Mouse (Mus musculus): ENCODE data around the gene Ddx31. TPM values are rescaled to one million over a fixed set of nuclear protein-coding genes. Genes with fewer than 3 reads are reported as not detected.

Ddx31 gene
- polyA plus RNA-seq, 1 experiment, result 7.0 TPM

DNA sequence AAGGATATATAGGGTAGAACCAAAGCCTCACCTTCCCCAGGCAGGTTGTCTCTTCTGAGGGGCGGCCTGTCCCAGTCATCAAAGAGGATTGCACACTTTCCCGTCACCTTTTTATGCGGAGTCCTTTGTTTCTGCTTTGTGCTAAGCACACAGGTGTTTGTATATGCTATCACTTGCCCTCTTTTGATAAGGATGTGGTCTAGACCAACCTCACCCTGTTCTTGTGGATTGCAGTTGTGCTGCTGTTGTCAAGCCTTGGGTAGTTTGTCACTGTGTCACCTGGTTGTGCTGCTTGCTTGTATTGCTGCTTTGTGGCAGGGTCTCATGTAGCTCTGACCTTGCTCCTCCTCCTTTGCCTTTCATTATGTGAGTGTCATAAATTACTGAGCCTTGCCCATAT lies 12.4 kb downstream of the Ddx31 start:
- WGBS, result 82% methylated on average over 3 of the region's 3 CpGs
- no peak for TF ChIP-seq CTCF (IDR thresholded peaks at IDR 0.05; ENCODE audit: control insufficient read depth, insufficient read depth, low read length)
- no peak for TF ChIP-seq POLR2A (IDR thresholded peaks at IDR 0.05; ENCODE audit: borderline replicate concordance, control insufficient read depth, low read depth, low read length)
- Histone ChIP-seq H3K27ac (ENCODE audit: control insufficient read depth, insufficient read depth, low read depth, low read length, poor library complexity) (no peak overlapping the region), H3K4me3 (replicated peaks; ENCODE audit: control insufficient read depth, low read depth, low read length) (no peak overlapping the region), H3K4me1 (ENCODE audit: control insufficient read depth, insufficient read depth, low read length) (no peaks in the 10 kb centered on the region)

- no peaks in the 10 kb centered on the region for H3K4me1 ChIP-seq (ENCODE audit: control insufficient read depth, insufficient read depth, low read length)
- 78% methylated on average over 2 of the region's 2 CpGs for WGBS
- H3K4me3 ChIP-seq (replicated peaks; ENCODE audit: control insufficient read depth, low read depth, low read length), result no peak overlapping the region
- H3K27ac ChIP-seq (ENCODE audit: control insufficient read depth, insufficient read depth, low read depth, low read length, poor library complexity), result no peak overlapping the region
- TF ChIP-seq CTCF (IDR thresholded peaks at IDR 0.05; ENCODE audit: control insufficient read depth, insufficient read depth, low read length) (no peak), POLR2A (IDR thresholded peaks at IDR 0.05; ENCODE audit: borderline replicate concordance, control insufficient read depth, low read depth, low read length) (no peak)
Measured at GRCm38 (mm10) chr2:28855773-28856172, 15.6 kb downstream of the Ddx31 start.

DNA sequence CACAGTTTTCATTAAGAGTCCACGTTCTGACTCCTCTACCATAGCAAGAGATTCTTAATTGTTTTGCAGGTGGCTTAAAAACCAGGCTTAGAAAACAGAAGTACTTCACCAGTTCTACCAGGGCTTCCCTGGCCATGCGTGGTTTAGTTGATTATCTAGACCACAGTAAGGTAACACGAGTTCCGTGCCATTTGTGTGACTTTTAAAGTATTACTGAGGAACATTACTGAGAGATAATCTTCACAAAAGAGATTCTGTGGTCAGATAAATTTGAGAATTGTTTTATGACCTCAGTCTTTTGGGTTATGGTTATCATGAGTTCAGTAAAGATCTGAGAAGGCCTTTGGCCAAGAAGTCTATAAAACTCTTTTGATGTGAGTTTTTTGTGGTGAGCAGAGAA lies 19.1 kb downstream of the Ddx31 start:
- 67% methylated on average over 4 of the region's 4 CpGs for WGBS
- TF ChIP-seq CTCF (IDR thresholded peaks at IDR 0.05; ENCODE audit: control insufficient read depth, insufficient read depth, low read length) (no peak), POLR2A (IDR thresholded peaks at IDR 0.05; ENCODE audit: borderline replicate concordance, control insufficient read depth, low read depth, low read length) (no peak)
- Histone ChIP-seq H3K4me1 (ENCODE audit: control insufficient read depth, insufficient read depth, low read length) (peaks cover 3% of the 10 kb centered on the region), H3K27ac (ENCODE audit: control insufficient read depth, insufficient read depth, low read depth, low read length, poor library complexity) (no peak overlapping the region), H3K4me3 (replicated peaks; ENCODE audit: control insufficient read depth, low read depth, low read length) (no peak overlapping the region)

- TF ChIP-seq POLR2A (IDR thresholded peaks at IDR 0.05; ENCODE audit: borderline replicate concordance, control insufficient read depth, low read depth, low read length), result no peak
- no peak for TF ChIP-seq CTCF (IDR thresholded peaks at IDR 0.05; ENCODE audit: control insufficient read depth, insufficient read depth, low read length)
- Histone ChIP-seq H3K27ac (ENCODE audit: control insufficient read depth, insufficient read depth, low read depth, low read length, poor library complexity) (no peak overlapping the region), H3K4me1 (ENCODE audit: control insufficient read depth, insufficient read depth, low read length) (peaks cover 3% of the 10 kb centered on the region), H3K4me3 (replicated peaks; ENCODE audit: control insufficient read depth, low read depth, low read length) (no peak overlapping the region)
- 88% methylated on average over 8 of the region's 8 CpGs for WGBS
Measured at GRCm38 (mm10) chr2:28860678-28861423, 20.6 kb downstream of the Ddx31 start.

DNA sequence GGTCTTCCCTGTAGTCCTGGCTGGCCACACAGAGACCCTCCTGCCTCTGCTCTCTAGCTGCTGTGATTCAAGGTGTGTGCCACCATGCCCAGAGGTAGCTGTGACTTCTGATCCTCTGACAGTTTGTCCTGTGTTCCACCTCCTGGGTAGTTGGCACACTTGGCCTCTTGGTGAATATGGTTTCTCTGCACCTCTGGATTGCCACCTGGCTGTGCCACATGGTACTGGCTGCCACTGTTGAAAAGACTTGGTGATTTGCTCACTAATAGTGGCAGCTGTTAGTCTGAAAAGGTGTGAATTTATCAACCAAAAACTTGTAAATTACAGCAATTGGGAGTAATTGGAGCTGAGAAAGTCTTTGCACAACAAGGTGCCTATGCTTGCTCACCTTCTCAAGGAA lies 23.7 kb downstream of the Ddx31 start:
- Histone ChIP-seq H3K4me3 (replicated peaks; ENCODE audit: control insufficient read depth, low read depth, low read length) (no peak overlapping the region), H3K27ac (ENCODE audit: control insufficient read depth, insufficient read depth, low read depth, low read length, poor library complexity) (peak overlapping the region; percentile 29; the same call in 1 of the 2 replicates), H3K4me1 (ENCODE audit: control insufficient read depth, insufficient read depth, low read length) (peaks cover 3% of the 10 kb centered on the region)
- TF ChIP-seq CTCF (IDR thresholded peaks at IDR 0.05; ENCODE audit: control insufficient read depth, insufficient read depth, low read length), result peak; percentile 29
- TF ChIP-seq POLR2A (IDR thresholded peaks at IDR 0.05; ENCODE audit: borderline replicate concordance, control insufficient read depth, low read depth, low read length), result no peak

DNA sequence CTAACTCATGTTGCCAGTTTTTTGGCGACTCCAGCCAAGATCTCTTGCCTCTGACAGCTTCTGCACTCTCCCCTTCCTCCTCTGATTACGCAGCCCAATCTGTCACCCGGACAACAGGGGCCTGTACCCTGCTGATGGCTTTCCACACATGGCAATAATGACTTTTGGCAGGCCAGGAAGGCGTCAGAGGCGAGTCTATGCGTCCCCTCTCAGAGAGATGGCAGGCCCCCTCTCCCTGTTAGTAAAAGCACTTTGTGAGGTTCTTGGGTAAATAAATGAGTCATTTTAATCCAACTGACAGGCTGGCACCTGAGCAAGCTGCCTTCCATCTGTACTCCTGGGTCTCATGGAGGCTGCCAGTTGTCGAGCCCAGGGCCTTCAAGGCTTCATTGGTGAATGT lies 27.3 kb downstream of the Ddx31 start:
- TF ChIP-seq POLR2A (IDR thresholded peaks at IDR 0.05; ENCODE audit: borderline replicate concordance, control insufficient read depth, low read depth, low read length), result no peak
- TF ChIP-seq CTCF (IDR thresholded peaks at IDR 0.05; ENCODE audit: control insufficient read depth, insufficient read depth, low read length), result no peak
- no peak overlapping the region for H3K27ac ChIP-seq (ENCODE audit: control insufficient read depth, insufficient read depth, low read depth, low read length, poor library complexity)
- WGBS, result 81% methylated on average over 7 of the region's 7 CpGs
- H3K4me3 ChIP-seq (replicated peaks; ENCODE audit: control insufficient read depth, low read depth, low read length), result no peak overlapping the region
- H3K4me1 ChIP-seq (ENCODE audit: control insufficient read depth, insufficient read depth, low read length), result peaks cover 3% of the 10 kb centered on the region

DNA sequence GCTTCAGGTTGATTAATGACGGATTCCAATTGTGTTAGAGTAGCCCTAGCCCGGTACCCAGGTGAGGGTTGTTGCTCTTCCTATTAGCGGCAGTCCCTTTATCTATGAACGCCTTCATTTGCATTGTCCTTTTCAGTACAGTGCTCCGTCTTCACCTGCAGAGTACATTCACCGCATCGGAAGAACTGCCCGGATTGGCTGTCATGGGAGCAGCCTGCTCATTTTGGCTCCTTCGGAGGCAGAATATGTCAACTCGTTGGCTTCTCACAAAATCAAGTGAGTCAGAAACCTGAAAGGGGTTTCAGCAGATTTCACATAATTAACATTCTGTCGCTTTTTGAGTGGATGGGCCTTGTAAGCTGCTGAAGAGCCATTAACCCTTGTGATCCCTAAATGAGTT lies 35.3 kb downstream of the Ddx31 start:
- 89% methylated on average over 11 of the region's 11 CpGs for WGBS
- Histone ChIP-seq H3K27ac (ENCODE audit: control insufficient read depth, insufficient read depth, low read depth, low read length, poor library complexity) (no peak overlapping the region), H3K4me3 (replicated peaks; ENCODE audit: control insufficient read depth, low read depth, low read length) (no peak overlapping the region), H3K4me1 (ENCODE audit: control insufficient read depth, insufficient read depth, low read length) (no peaks in the 10 kb centered on the region)
- TF ChIP-seq CTCF (IDR thresholded peaks at IDR 0.05; ENCODE audit: control insufficient read depth, insufficient read depth, low read length) (no peak), POLR2A (IDR thresholded peaks at IDR 0.05; ENCODE audit: borderline replicate concordance, control insufficient read depth, low read depth, low read length) (no peak)

GRCm38 (mm10) chr2:28881275-28881674 lies 41.1 kb downstream of the Ddx31 start:
- 90% methylated on average over 3 of the region's 3 CpGs for WGBS
- H3K27ac ChIP-seq (ENCODE audit: control insufficient read depth, insufficient read depth, low read depth, low read length, poor library complexity), result no peak overlapping the region
- H3K4me3 ChIP-seq (replicated peaks; ENCODE audit: control insufficient read depth, low read depth, low read length), result no peak overlapping the region
- TF ChIP-seq CTCF (IDR thresholded peaks at IDR 0.05; ENCODE audit: control insufficient read depth, insufficient read depth, low read length) (no peak), POLR2A (IDR thresholded peaks at IDR 0.05; ENCODE audit: borderline replicate concordance, control insufficient read depth, low read depth, low read length) (no peak)
- H3K4me1 ChIP-seq (ENCODE audit: control insufficient read depth, insufficient read depth, low read length), result no peaks in the 10 kb centered on the region

GRCm38 (mm10) chr2:28882047-28882446 lies 41.8 kb downstream of the Ddx31 start:
- TF ChIP-seq POLR2A (IDR thresholded peaks at IDR 0.05; ENCODE audit: borderline replicate concordance, control insufficient read depth, low read depth, low read length), result no peak
- no peak for TF ChIP-seq CTCF (IDR thresholded peaks at IDR 0.05; ENCODE audit: control insufficient read depth, insufficient read depth, low read length)
- H3K4me3 ChIP-seq (replicated peaks; ENCODE audit: control insufficient read depth, low read depth, low read length), result no peak overlapping the region
- WGBS, result 88% methylated on average over 3 of the region's 3 CpGs
- H3K4me1 ChIP-seq (ENCODE audit: control insufficient read depth, insufficient read depth, low read length), result no peaks in the 10 kb centered on the region
- H3K27ac ChIP-seq (ENCODE audit: control insufficient read depth, insufficient read depth, low read depth, low read length, poor library complexity), result no peak overlapping the region

Data from bone marrow, adult 2 months (tissue).